Mouse (Mus musculus): Measurements from ENCODE around the gene Kcnmb4. TPM values are rescaled to one million over a fixed set of nuclear protein-coding genes. Genes with fewer than 3 reads are reported as not detected.

Gene Kcnmb4
- total and polyA plus RNA-seq, 3 experiments: 0.18 to 0.82 (median 0.41) TPM

- Histone ChIP-seq H3K36me3 (ENCODE audit: control insufficient read depth, insufficient read depth, low read length) (peaks cover 7% of the 10 kb centered on the region), H3K27me3 (ENCODE audit: control insufficient read depth, insufficient read depth, low read length) (no peaks in the 10 kb centered on the region), H3K79me2 (replicated peaks; ENCODE audit: control insufficient read depth, insufficient read depth, low read length) (no peaks in the 10 kb centered on the region), H3K4me3 (no peak overlapping the region), H3K4me1 (ENCODE audit: control insufficient read depth, insufficient read depth, low read length) (peaks cover 4% of the 10 kb centered on the region; the same call in 1 of the 2 replicates), H3K27ac (no peak overlapping the region), H3K9ac (ENCODE audit: low read depth, low read length) (no peak overlapping the region)
- WGBS: 87% methylated on average over 4 of the region's 4 CpGs
- no peak for DNase-seq
- TF ChIP-seq POLR2A (IDR thresholded peaks at IDR 0.05; ENCODE audit: insufficient read depth, low read depth, low read length): no peak
- TF ChIP-seq EP300 (IDR thresholded peaks at IDR 0.05; ENCODE audit: insufficient read depth, low read depth, low read length): no peak
- no peak for TF ChIP-seq CTCF (IDR thresholded peaks at IDR 0.05)
- intact Hi-C loops (cut with DNase I): no loop called here
These were observed 89.3 kb downstream of the Kcnmb4 start for GRCm38 (mm10) chr10:116384401-116384800.

DNA sequence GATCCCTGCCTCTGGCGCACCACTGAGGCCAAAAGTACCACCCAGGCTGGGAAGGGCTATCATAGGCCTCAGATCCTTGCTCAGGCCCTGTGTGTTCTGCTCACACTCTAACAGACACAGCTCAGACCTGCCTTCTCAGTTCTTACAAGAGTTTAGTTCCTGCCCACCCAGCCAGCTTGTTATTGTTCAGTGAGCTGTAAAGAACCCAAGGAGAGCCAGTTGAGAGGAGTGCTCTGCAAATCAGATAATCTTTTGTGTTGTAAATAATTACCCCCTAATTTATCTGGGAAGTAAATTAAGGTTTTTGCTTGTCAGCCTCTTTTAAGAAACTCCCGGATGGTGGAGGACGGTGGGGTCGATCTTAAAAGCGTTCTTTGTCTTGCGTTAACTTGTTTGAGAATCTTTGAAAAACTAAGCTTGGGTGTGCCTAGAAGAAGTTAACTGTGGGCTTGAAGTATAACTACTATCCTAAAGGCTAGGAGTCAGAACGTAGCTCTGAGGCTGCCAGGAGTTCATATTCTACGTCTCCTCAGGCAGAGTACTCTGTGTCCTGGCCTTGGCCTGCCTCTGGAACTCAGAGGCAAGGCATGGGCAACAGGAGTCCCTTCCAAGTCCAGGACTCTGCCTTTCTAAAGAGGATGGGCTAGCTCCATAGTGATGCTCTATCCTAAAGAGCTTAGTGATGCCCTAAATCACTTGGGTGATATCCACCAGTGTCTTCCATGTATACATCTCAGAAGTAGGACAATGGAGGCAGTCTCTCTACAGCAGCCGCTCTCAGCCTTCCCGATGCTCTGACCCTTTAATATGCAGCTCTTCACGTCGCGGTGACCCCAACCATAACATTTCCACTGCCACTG lies 90.6 kb downstream of the Kcnmb4 start:
- 92% methylated on average over 13 of the region's 13 CpGs for WGBS
- Histone ChIP-seq H3K27ac (no peak overlapping the region), H3K9ac (ENCODE audit: low read depth, low read length) (no peak overlapping the region), H3K4me1 (ENCODE audit: control insufficient read depth, insufficient read depth, low read length) (peaks cover 4% of the 10 kb centered on the region; the same call in 1 of the 2 replicates), H3K4me3 (no peak overlapping the region), H3K79me2 (replicated peaks; ENCODE audit: control insufficient read depth, insufficient read depth, low read length) (no peaks in the 10 kb centered on the region), H3K36me3 (ENCODE audit: control insufficient read depth, insufficient read depth, low read length) (peaks cover 7% of the 10 kb centered on the region), H3K27me3 (ENCODE audit: control insufficient read depth, insufficient read depth, low read length) (no peaks in the 10 kb centered on the region)
- intact Hi-C loops (cut with DNase I): no loop called here
- TF ChIP-seq POLR2A (IDR thresholded peaks at IDR 0.05; ENCODE audit: insufficient read depth, low read depth, low read length) (no peak), CTCF (IDR thresholded peaks at IDR 0.05) (no peak), EP300 (IDR thresholded peaks at IDR 0.05; ENCODE audit: insufficient read depth, low read depth, low read length) (no peak)
- DNase-seq: no peak

DNA sequence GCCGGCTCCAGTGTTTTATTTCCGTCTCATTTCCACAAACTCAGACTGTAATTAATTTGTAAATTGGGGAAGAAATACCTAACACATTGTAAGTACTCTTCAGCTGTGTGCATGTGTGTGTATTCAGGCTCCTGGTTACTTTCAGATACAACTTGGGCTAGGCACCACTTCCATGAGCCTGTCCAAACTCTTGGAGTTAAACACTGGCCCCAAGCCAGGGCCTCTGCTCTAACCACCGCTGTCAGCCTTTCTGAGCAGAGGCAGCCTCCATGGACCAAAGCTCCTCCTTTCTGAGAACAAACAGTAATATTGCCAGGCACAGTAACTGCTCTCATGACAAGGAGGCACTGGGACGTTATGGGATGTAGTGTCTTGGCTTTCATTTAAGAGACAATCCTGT lies 96.8 kb downstream of the Kcnmb4 start:
- 61% methylated on average over 4 of the region's 4 CpGs for WGBS
- DNase-seq: no peak
- no peaks in the 10 kb centered on the region for H3K79me2 ChIP-seq (replicated peaks; ENCODE audit: control insufficient read depth, insufficient read depth, low read length)

GRCm38 (mm10) chr10:116374111-116374510 lies 99.6 kb downstream of the Kcnmb4 start:
- no peaks in the 10 kb centered on the region for H3K27me3 ChIP-seq (ENCODE audit: control insufficient read depth, insufficient read depth, low read length)
- H3K9ac ChIP-seq (ENCODE audit: low read depth, low read length): no peak overlapping the region
- no peak overlapping the region for H3K27ac ChIP-seq
- intact Hi-C loops (cut with DNase I): no loop called here
- no peak for DNase-seq
- peaks cover 2% of the 10 kb centered on the region; the same call in 1 of the 2 replicates for H3K36me3 ChIP-seq (ENCODE audit: control insufficient read depth, insufficient read depth, low read length)
- H3K4me3 ChIP-seq: no peak overlapping the region
- no peaks in the 10 kb centered on the region for H3K79me2 ChIP-seq (replicated peaks; ENCODE audit: control insufficient read depth, insufficient read depth, low read length)
- TF ChIP-seq EP300 (IDR thresholded peaks at IDR 0.05; ENCODE audit: insufficient read depth, low read depth, low read length) (no peak), CTCF (IDR thresholded peaks at IDR 0.05) (no peak), POLR2A (IDR thresholded peaks at IDR 0.05; ENCODE audit: insufficient read depth, low read depth, low read length) (no peak)
- WGBS: 91% methylated on average over 6 of the region's 6 CpGs
- H3K4me1 ChIP-seq (ENCODE audit: control insufficient read depth, insufficient read depth, low read length): no peaks in the 10 kb centered on the region

More for the DNA sequence above, 96.8 kb downstream of the Kcnmb4 start:
- TF ChIP-seq CTCF (IDR thresholded peaks at IDR 0.05) (no peak), POLR2A (IDR thresholded peaks at IDR 0.05; ENCODE audit: insufficient read depth, low read depth, low read length) (no peak), EP300 (IDR thresholded peaks at IDR 0.05; ENCODE audit: insufficient read depth, low read depth, low read length) (no peak)
- intact Hi-C loops (cut with DNase I): no loop called here
- Histone ChIP-seq H3K9ac (ENCODE audit: low read depth, low read length) (no peak overlapping the region), H3K4me1 (ENCODE audit: control insufficient read depth, insufficient read depth, low read length) (no peaks in the 10 kb centered on the region), H3K27ac (no peak overlapping the region), H3K36me3 (ENCODE audit: control insufficient read depth, insufficient read depth, low read length) (peaks cover 4% of the 10 kb centered on the region), H3K27me3 (ENCODE audit: control insufficient read depth, insufficient read depth, low read length) (no peaks in the 10 kb centered on the region), H3K4me3 (no peak overlapping the region)

GRCm38 (mm10) chr10:116370991-116371725 lies 102.5 kb downstream of the Kcnmb4 start:
- H3K27me3 ChIP-seq (ENCODE audit: control insufficient read depth, insufficient read depth, low read length): no peaks in the 10 kb centered on the region
- H3K27ac ChIP-seq: no peak overlapping the region
- intact Hi-C loops (cut with DNase I): no loop called here
- no peaks in the 10 kb centered on the region for H3K4me1 ChIP-seq (ENCODE audit: control insufficient read depth, insufficient read depth, low read length)
- DNase-seq: no peak
- no peak for TF ChIP-seq POLR2A (IDR thresholded peaks at IDR 0.05; ENCODE audit: insufficient read depth, low read depth, low read length)
- TF ChIP-seq CTCF (IDR thresholded peaks at IDR 0.05): no peak
- TF ChIP-seq EP300 (IDR thresholded peaks at IDR 0.05; ENCODE audit: insufficient read depth, low read depth, low read length): no peak
- 68% methylated on average over 6 of the region's 6 CpGs for WGBS
- H3K79me2 ChIP-seq (replicated peaks; ENCODE audit: control insufficient read depth, insufficient read depth, low read length): no peaks in the 10 kb centered on the region
- H3K9ac ChIP-seq (ENCODE audit: low read depth, low read length): no peak overlapping the region
- no peak overlapping the region for H3K4me3 ChIP-seq
- 0 out of 2 replicates have a peak, but pooled peaks cover 2% of the 10 kb centered on the region for H3K36me3 ChIP-seq (ENCODE audit: control insufficient read depth, insufficient read depth, low read length)

Other genes with a start within 250 kb of the Kcnmb4 start
- gene Ptprb, start 198.4 kb downstream of the Kcnmb4 start, total RNA-seq (2021): 10 to 100 TPM; 63.1 to 66.3 TPM
- 14.8 and 25.1 TPM in 2 replicates for gene Ptprb, start 198.4 kb downstream of the Kcnmb4 start, polyA plus RNA-seq (2012; rRNA removed)
- 10 to 100 TPM; 35.1 to 38.3 TPM for gene Cnot2, start 107.6 kb upstream of the Kcnmb4 start, total RNA-seq (2021)
- 19.4 and 34.4 TPM in 2 replicates for gene Cnot2, start 107.6 kb upstream of the Kcnmb4 start, polyA plus RNA-seq (2012; rRNA removed)